Mouse (Mus musculus) ZHBTc4 (cell line): Measurements from ENCODE around the gene Heyl.
A peak's percentile ranks its signal among the peaks of the same experiment; 100 is the strongest.

Experiments
- DNase-seq: peaks from one replicate; pipeline ENCODE4 v3.0.0-alpha.2; 2011; ENCODE audit warnings: low read depth, low spot score

The Heyl gene

GRCm38 (mm10) chr4:123233492-123234084 lies at the start of gene Heyl:
Heyl (plus strand) TSS chr4:123233556.
- DNase-seq, result peak; percentile 45

GRCm38 (mm10) chr4:123184816-123185215 lies 48.5 kb upstream of the Heyl start:
- no peak for DNase-seq

GRCm38 (mm10) chr4:123192336-123192735 lies 41.0 kb upstream of the Heyl start:
- no peak for DNase-seq

GRCm38 (mm10) chr4:123193791-123194190 lies 39.6 kb upstream of the Heyl start:
- no peak for DNase-seq

GRCm38 (mm10) chr4:123196695-123197094 lies 36.7 kb upstream of the Heyl start:
- no peak for DNase-seq

GRCm38 (mm10) chr4:123200771-123201185 lies 32.6 kb upstream of the Heyl start:
- peak; percentile 89 for DNase-seq

- peak; percentile 44 for DNase-seq
Measured at GRCm38 (mm10) chr4:123201186-123202093, 31.9 kb upstream of the Heyl start, which contains the start of gene Nt5c1a. Nt5c1a (plus strand) TSS chr4:123201504.

- DNase-seq, result peak; percentile 37
Measured at GRCm38 (mm10) chr4:123202094-123202420, 31.3 kb upstream of the Heyl start.

- no peak for DNase-seq
Measured at GRCm38 (mm10) chr4:123207337-123207736, 26.0 kb upstream of the Heyl start.

GRCm38 (mm10) chr4:123210996-123211395 lies 22.4 kb upstream of the Heyl start:
- DNase-seq, result no peak

GRCm38 (mm10) chr4:123211453-123211852 lies 21.9 kb upstream of the Heyl start:
- DNase-seq, result no peak

GRCm38 (mm10) chr4:123212330-123212729 lies 21.0 kb upstream of the Heyl start:
- no peak for DNase-seq

GRCm38 (mm10) chr4:123213975-123214374 lies 19.4 kb upstream of the Heyl start:
- DNase-seq, result no peak

GRCm38 (mm10) chr4:123215367-123215766 lies 18.0 kb upstream of the Heyl start:
- no peak for DNase-seq

GRCm38 (mm10) chr4:123216782-123217181 lies 16.6 kb upstream of the Heyl start:
- peak; percentile 76 for DNase-seq

GRCm38 (mm10) chr4:123219720-123220357 lies 13.5 kb upstream of the Heyl start:
- DNase-seq, result peak; percentile 77

GRCm38 (mm10) chr4:123220637-123221036 lies 12.7 kb upstream of the Heyl start:
- DNase-seq, result no peak

GRCm38 (mm10) chr4:123223309-123223708 lies 10.0 kb upstream of the Heyl start:
- peak; percentile 67 for DNase-seq

GRCm38 (mm10) chr4:123225718-123226403 lies 7.5 kb upstream of the Heyl start:
- no peak for DNase-seq

GRCm38 (mm10) chr4:123227707-123228106 lies 5.6 kb upstream of the Heyl start:
- no peak for DNase-seq

- no peak for DNase-seq
Measured at GRCm38 (mm10) chr4:123228270-123228669, 5.1 kb upstream of the Heyl start.

GRCm38 (mm10) chr4:123229166-123229565 lies 4.2 kb upstream of the Heyl start:
- no peak for DNase-seq
